Mouse (Mus musculus) midbrain, postnatal 0 days (tissue): ENCODE results near the gene Plxna4. TPM values are rescaled to one million over a fixed set of nuclear protein-coding genes. Genes with fewer than 3 reads are reported as not detected.

Experiments used
- ATAC-seq: fragments of 200-750 bp; cut with Nextera tagmentation; 2 replicates; pipeline ENCODE4 v1.8.0; 2017; ENCODE audit warnings: moderate number of reproducible peaks, mild to moderate bottlenecking, moderate TSS enrichment, moderate library complexity; ENCODE audit not compliant: low FRiP score
- DNase-seq: peaks from one replicate; pipeline ENCODE4 v3.0.0-alpha.2; 2015; ENCODE audit warnings: low spot score
- H3K27ac ChIP-seq: fragments of 300-500 bp; sonication (generic); 2 replicates; pipeline ENCODE4 v1.5.1; 2014; ENCODE audit warnings: low read depth, mild to moderate bottlenecking, low read length, mixed read lengths
- H3K27me3 ChIP-seq: fragments of 300-500 bp; sonication (generic); 2 replicates; pipeline ENCODE4 v1.6.1; 2014; ENCODE audit warnings: low read length, control low read depth, mixed read lengths; ENCODE audit not compliant: insufficient read depth
- H3K36me3 ChIP-seq: fragments of 300-500 bp; sonication (generic); 2 replicates; pipeline ENCODE4 v1.6.1; 2014; ENCODE audit warnings: low read length, control low read depth, mixed read lengths; ENCODE audit not compliant: insufficient read depth
- H3K4me1 ChIP-seq: fragments of 300-500 bp; sonication (generic); 2 replicates; pipeline ENCODE4 v1.6.1; 2014; ENCODE audit warnings: mild to moderate bottlenecking, control low read depth, antibody characterized with exemption, low read length, mixed read lengths; ENCODE audit not compliant: insufficient read depth
- H3K4me2 ChIP-seq: fragments of 300-500 bp; sonication (generic); 2 replicates; pipeline ENCODE4 v1.6.1; 2014; ENCODE audit warnings: low read depth, mild to moderate bottlenecking, low read length, mixed read lengths; ENCODE audit not compliant: poor library complexity, severe bottlenecking
- H3K4me3 ChIP-seq: fragments of 300-500 bp; sonication (generic); 2 replicates; pipeline ENCODE4 v1.5.1; 2014; ENCODE audit warnings: low read depth, mild to moderate bottlenecking, low read length, moderate library complexity
- H3K9ac ChIP-seq: fragments of 300-500 bp; sonication (generic); replicated peaks from 2 replicates; pipeline ENCODE4 v1.6.1; 2014; ENCODE audit warnings: mild to moderate bottlenecking, low read length, moderate library complexity, mixed read lengths; ENCODE audit not compliant: poor library complexity, severe bottlenecking
- H3K9me3 ChIP-seq: fragments of 300-500 bp; sonication (generic); 2 replicates; pipeline ENCODE4 v1.6.1; 2016; ENCODE audit warnings: low read length, control low read depth
- CTCF ChIP-seq: IDR thresholded peaks from 2 replicates; pipeline ENCODE4 v1.5.1; 2016; ENCODE audit warnings: antibody characterized with exemption, mild to moderate bottlenecking
- WGBS: fragments of 180-500 bp; shearing (Covaris S2); extraction: QIAGEN DNeasy Blood & Tissue Kit; methylation state at CpG from one replicate; pipeline ENCODE4 v1.1.7; 2014; 5-methylcytosine and 5-hydroxymethylcytosine counted together
- polyA plus RNA-seq: library from polyadenylated mRNA; unstranded; fragments of >200 nt; fragmentation: Nextera tagmentation; extraction: Ambion mirVana; gene quantifications from 2 replicates; pipeline ENCODE4 v1.2.1, GENCODE M21; 2015
- total RNA-seq: library from RNA; depleted of rRNA; stranded (reverse); fragments of >200 nt; gene quantifications from 2 replicates; pipeline ENCODE4 v1.2.3, GENCODE M21; 2014

Gene Plxna4
- total and polyA plus RNA-seq, 2 experiments from 2014 or later, result 9.6 to 39.7 TPM

DNA sequence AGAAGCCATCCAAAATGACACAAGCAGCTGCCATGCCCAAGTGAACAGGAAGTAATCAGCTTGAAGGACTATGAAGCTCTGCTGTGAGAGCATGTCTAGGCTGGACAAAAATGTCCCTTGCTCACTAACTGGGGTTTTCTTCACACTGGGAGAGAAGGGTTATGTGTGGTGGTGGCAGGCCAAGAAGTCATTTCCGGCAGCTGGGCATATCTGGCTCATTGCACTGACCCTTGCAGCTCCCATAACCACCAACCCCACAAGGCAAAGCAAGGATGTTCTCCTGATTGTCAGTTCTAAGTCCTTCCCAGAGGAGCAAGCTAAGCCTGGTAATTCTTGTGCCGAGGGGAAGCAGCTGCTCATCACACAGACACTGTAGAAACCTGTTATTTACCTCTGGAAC lies 239.0 kb downstream of the Plxna4 start:
- DNase-seq (no peak), ATAC-seq (no peak)
- no peaks in the 10 kb centered on the region for H3K9me3 ChIP-seq
- TF ChIP-seq CTCF, result no peak
- H3K9ac ChIP-seq, result no peak overlapping the region
- no peaks in the 10 kb centered on the region for H3K4me1 ChIP-seq
- H3K4me3 ChIP-seq, result no peak overlapping the region
- 67% methylated on average over 2 of the region's 2 CpGs for WGBS
- H3K27me3 ChIP-seq, result no peaks in the 10 kb centered on the region
- H3K27ac ChIP-seq, result no peak overlapping the region
- no peak overlapping the region for H3K4me2 ChIP-seq
- H3K36me3 ChIP-seq, result no peaks in the 10 kb centered on the region

DNA sequence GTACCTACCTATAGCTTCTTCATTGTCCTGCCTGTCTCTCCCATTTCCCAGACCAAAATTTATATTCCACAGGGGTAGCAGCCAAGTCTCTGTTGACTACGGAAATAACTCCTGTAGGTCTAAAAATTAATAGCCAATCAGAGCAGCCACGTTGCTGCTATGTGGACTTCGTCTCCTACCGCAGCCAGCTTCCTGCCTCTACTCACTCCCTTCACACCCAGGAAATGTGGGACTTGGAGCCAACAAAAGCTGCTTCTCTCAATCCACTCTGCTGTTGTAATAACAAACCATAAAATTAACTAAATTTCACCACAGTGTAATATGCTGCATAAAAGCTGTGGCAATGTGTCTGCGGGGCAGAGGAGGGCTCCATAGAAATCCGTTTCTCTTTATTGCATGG lies 239.9 kb downstream of the Plxna4 start:
- H3K4me3 ChIP-seq, result no peak overlapping the region
- DNase-seq, result no peak
- ATAC-seq, result no peak
- no peak overlapping the region for H3K27ac ChIP-seq
- WGBS, result 72% methylated on average over 6 of the region's 6 CpGs
- H3K4me2 ChIP-seq, result no peak overlapping the region
- H3K27me3 ChIP-seq, result no peaks in the 10 kb centered on the region
- no peak for TF ChIP-seq CTCF
- H3K9ac ChIP-seq, result no peak overlapping the region
- no peaks in the 10 kb centered on the region for H3K4me1 ChIP-seq
- H3K9me3 ChIP-seq, result no peaks in the 10 kb centered on the region
- no peaks in the 10 kb centered on the region for H3K36me3 ChIP-seq

DNA sequence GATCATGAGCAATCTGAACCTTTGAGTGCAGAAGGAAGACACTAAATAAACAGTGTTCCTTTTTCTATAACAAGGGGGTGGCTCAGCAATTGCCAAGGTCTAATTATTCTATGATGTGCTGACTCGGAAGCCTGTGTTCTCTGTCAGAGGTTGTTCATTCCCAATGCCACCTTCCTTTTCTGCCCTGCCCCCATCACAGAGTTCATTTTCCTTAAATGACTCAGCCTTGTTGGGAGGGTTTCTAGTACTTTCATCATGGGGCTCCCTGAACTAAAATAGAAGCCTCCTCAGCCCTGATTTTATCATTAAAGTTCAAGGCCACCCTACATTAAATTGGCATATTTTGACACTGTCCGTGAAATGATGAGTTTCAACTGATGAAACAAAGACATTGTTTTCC lies 242.0 kb downstream of the Plxna4 start:
- DNase-seq, result no peak
- Histone ChIP-seq H3K4me2 (no peak overlapping the region), H3K9ac (no peak overlapping the region), H3K4me1 (no peaks in the 10 kb centered on the region), H3K36me3 (no peaks in the 10 kb centered on the region), H3K9me3 (no peaks in the 10 kb centered on the region), H3K4me3 (no peak overlapping the region), H3K27me3 (no peaks in the 10 kb centered on the region), H3K27ac (no peak overlapping the region)
- WGBS, result 89% methylated on average over 2 of the region's 2 CpGs
- ATAC-seq, result no peak
- no peak for TF ChIP-seq CTCF

- H3K9ac ChIP-seq, result no peak overlapping the region
- H3K9me3 ChIP-seq, result no peaks in the 10 kb centered on the region
- H3K27ac ChIP-seq, result no peak overlapping the region
- 82% methylated on average over 8 of the region's 8 CpGs for WGBS
- no peak for TF ChIP-seq CTCF
- ATAC-seq (no peak), DNase-seq (no peak)
- H3K4me1 ChIP-seq, result 0 out of 2 replicates have a peak, but pooled peaks cover 4% of the 10 kb centered on the region
- H3K27me3 ChIP-seq, result no peaks in the 10 kb centered on the region
- H3K4me3 ChIP-seq, result no peak overlapping the region
- no peaks in the 10 kb centered on the region for H3K36me3 ChIP-seq
- no peak overlapping the region for H3K4me2 ChIP-seq
Observed at GRCm38 (mm10) chr6:32342727-32343126, 245.3 kb downstream of the Plxna4 start.

GRCm38 (mm10) chr6:32342272-32342671 lies 245.7 kb downstream of the Plxna4 start:
- Histone ChIP-seq H3K27ac (no peak overlapping the region), H3K9ac (no peak overlapping the region), H3K9me3 (no peaks in the 10 kb centered on the region), H3K4me1 (0 out of 2 replicates have a peak, but pooled peaks cover 4% of the 10 kb centered on the region), H3K4me3 (no peak overlapping the region), H3K4me2 (no peak overlapping the region), H3K27me3 (no peaks in the 10 kb centered on the region), H3K36me3 (no peaks in the 10 kb centered on the region)
- no peak; the same call in 1 of the 2 replicates for ATAC-seq
- TF ChIP-seq CTCF, result no peak
- WGBS, result 82% methylated on average over 6 of the region's 6 CpGs
- no peak for DNase-seq

GRCm38 (mm10) chr6:32338416-32338943 lies 249.5 kb downstream of the Plxna4 start:
- Histone ChIP-seq H3K9ac (no peak overlapping the region), H3K27ac (no peak overlapping the region), H3K4me1 (peaks cover 4% of the 10 kb centered on the region; the same call in 1 of the 2 replicates), H3K36me3 (no peaks in the 10 kb centered on the region), H3K4me3 (no peak overlapping the region), H3K9me3 (no peaks in the 10 kb centered on the region), H3K4me2 (no peak overlapping the region), H3K27me3 (no peaks in the 10 kb centered on the region)
- DNase-seq (no peak), ATAC-seq (no peak)
- no peak for TF ChIP-seq CTCF
- WGBS, result 63% methylated on average over 8 of the region's 8 CpGs
